In the genomic region with DNA sequence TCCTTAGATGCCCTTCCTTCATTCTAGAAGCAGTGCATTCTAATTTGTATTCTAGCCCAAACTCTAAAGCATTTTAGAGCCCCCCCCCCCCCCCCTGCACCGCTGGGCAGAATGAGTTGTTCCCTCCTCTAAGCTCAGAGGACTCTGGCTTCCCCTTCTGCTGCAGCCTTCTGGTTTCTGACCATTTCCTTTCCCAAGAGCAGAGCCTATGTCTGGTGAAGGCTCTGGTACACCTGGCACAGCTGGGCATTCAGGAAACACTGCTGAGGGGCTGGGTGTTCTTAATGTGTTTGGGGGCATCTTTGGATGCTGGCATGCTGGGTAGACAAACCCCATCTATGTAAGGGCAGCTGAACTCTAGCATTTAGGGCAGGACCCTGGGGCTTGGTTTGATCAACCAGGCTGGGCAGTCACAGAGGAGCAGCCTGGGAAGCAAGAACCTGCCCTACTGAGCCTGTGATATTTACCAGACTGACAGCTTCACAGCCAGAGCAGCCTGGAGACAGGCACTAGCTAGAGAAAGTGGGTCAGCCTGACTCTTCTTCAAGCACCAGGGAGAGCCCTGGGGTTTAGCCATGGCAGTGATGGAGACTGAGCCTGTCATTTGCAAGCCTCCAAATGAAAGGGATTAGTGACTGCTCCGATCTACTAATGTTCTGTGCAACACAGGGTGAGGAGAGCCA, we compare ENCODE assay signal across 15 mouse cellular contexts.
DNase-seq lines count a peak whose midpoint lies in the region; ATAC-seq lines count a peak whose summit lies in the region.
"Had no signal": no experiment of that assay in that cellular context is flagged by ENCODE, and none has a peak within 500 bp of the region (broad histone marks: within the 10 kb centered on the region; RNA-seq: fewer than 3 reads in every experiment).

No protein-coding gene starts in this region.

- peaks cover 13% of the 10 kb centered on the region for H3K4me1 ChIP-seq in neural tube, embryonic 15.5 days
- peaks cover 18% of the 10 kb centered on the region; the same call in 1 of the 2 replicates for H3K4me1 ChIP-seq in midbrain, embryonic 14.5 days (ENCODE audit: control insufficient read depth, insufficient read depth, low read length)
- H3K4me1 ChIP-seq in kidney, embryonic 15.5 days, result no peaks in the 10 kb centered on the region
- H3K4me1 ChIP-seq in heart, embryonic 11.5 days (ENCODE audit: control insufficient read depth, insufficient read depth, low read length), result no peaks in the 10 kb centered on the region
- H3K4me1 ChIP-seq: heart, embryonic 15.5 days; liver, embryonic 12.5 days had no signal

- no peaks in the 10 kb centered on the region for H3K36me3 ChIP-seq in neural tube, embryonic 15.5 days
- no peaks in the 10 kb centered on the region for H3K36me3 ChIP-seq in midbrain, embryonic 14.5 days (ENCODE audit: control insufficient read depth, insufficient read depth, low read length)
- no peaks in the 10 kb centered on the region for H3K36me3 ChIP-seq in kidney, embryonic 15.5 days
- no peaks in the 10 kb centered on the region for H3K36me3 ChIP-seq in heart, embryonic 11.5 days (ENCODE audit: control insufficient read depth, insufficient read depth, low read length)
- H3K36me3 ChIP-seq: heart, embryonic 15.5 days; liver, embryonic 12.5 days; midbrain, embryonic 12.5 days; neural tube, embryonic 13.5 days had no signal

- H3K9ac ChIP-seq in neural tube, embryonic 15.5 days (replicated peaks), result no peak overlapping the region
- H3K9ac ChIP-seq in midbrain, embryonic 14.5 days (replicated peaks; ENCODE audit: low read length), result no peak overlapping the region
- H3K9ac ChIP-seq in kidney, embryonic 15.5 days, result no peak overlapping the region
- H3K9ac ChIP-seq in heart, embryonic 11.5 days (ENCODE audit: low read depth, low read length), result no peak overlapping the region
- H3K9ac ChIP-seq: heart, embryonic 15.5 days; liver, embryonic 12.5 days; midbrain, embryonic 12.5 days; neural tube, embryonic 13.5 days had no signal

- ATAC-seq in neural tube, embryonic 15.5 days (ENCODE audit: low FRiP score), result no peak
- ATAC-seq in midbrain, embryonic 14.5 days (ENCODE audit: low FRiP score, low TSS enrichment), result no peak
- ATAC-seq in kidney, embryonic 15.5 days (replicated peaks; ENCODE audit: low FRiP score), result no peak
- ATAC-seq in heart, embryonic 11.5 days (replicated peaks; ENCODE audit: insufficient number of reproducible peaks, low FRiP score, low TSS enrichment), result no peak
- ATAC-seq: liver, embryonic 12.5 days had no signal

- WGBS in neural tube, embryonic 15.5 days, result 58% methylated on average over 2 of the region's 2 CpGs
- WGBS in midbrain, embryonic 14.5 days, result 36% methylated on average over 2 of the region's 2 CpGs
- 75% methylated on average over 2 of the region's 2 CpGs for WGBS in kidney, embryonic 15.5 days
- WGBS in heart, embryonic 11.5 days (ENCODE audit: insufficient replicate concordance), result 66% methylated on average over 2 of the region's 2 CpGs

- no peak for DNase-seq in neural tube, embryonic 10.5 days (ENCODE audit: extremely low spot score, low spot score)
- DNase-seq in cerebellum, adult 9-10 months, result peak; percentile 86
- DNase-seq in midbrain, embryonic 14.5 days, result peak; percentile 40
- DNase-seq in spleen, postnatal 4 days (ENCODE audit: low spot score in 2 of 2), result no peak
- DNase-seq: gastrocnemius, postnatal 25 days; lung, postnatal 10 days; right cerebral cortex, postnatal 25 days; thymus, adult 2 months had no signal

- H3K27ac ChIP-seq in neural tube, embryonic 15.5 days (replicated peaks), result peak overlapping the region; percentile 33; the same call in 1 of the 2 replicates
- H3K27ac ChIP-seq in midbrain, embryonic 14.5 days (replicated peaks; ENCODE audit: low read depth, low read length), result peak overlapping the region; percentile 43
- H3K27ac ChIP-seq in kidney, embryonic 15.5 days, result no peak overlapping the region
- no peak overlapping the region for H3K27ac ChIP-seq in heart, embryonic 11.5 days (ENCODE audit: low read depth, low read length)
- H3K27ac ChIP-seq: heart, embryonic 15.5 days; liver, embryonic 12.5 days; midbrain, embryonic 12.5 days; neural tube, embryonic 13.5 days had no signal

- H3K4me3 ChIP-seq in neural tube, embryonic 15.5 days (replicated peaks), result no peak overlapping the region
- H3K4me3 ChIP-seq in midbrain, embryonic 14.5 days (replicated peaks; ENCODE audit: low read depth, low read length), result no peak overlapping the region
- H3K4me3 ChIP-seq in kidney, embryonic 15.5 days (replicated peaks), result no peak overlapping the region
- H3K4me3 ChIP-seq in heart, embryonic 11.5 days (ENCODE audit: low read depth, low read length), result no peak overlapping the region
- H3K4me3 ChIP-seq: heart, embryonic 15.5 days; liver, embryonic 12.5 days; midbrain, embryonic 12.5 days; neural tube, embryonic 13.5 days had no signal

- H3K9me3 ChIP-seq in neural tube, embryonic 15.5 days (replicated peaks), result no peaks in the 10 kb centered on the region
- no peaks in the 10 kb centered on the region for H3K9me3 ChIP-seq in midbrain, embryonic 14.5 days (ENCODE audit: control insufficient read depth, low read length)
- no peaks in the 10 kb centered on the region for H3K9me3 ChIP-seq in kidney, embryonic 15.5 days (replicated peaks)
- H3K9me3 ChIP-seq in heart, embryonic 11.5 days (replicated peaks; ENCODE audit: control insufficient read depth, low read length), result no peaks in the 10 kb centered on the region
- H3K9me3 ChIP-seq: heart, embryonic 15.5 days; liver, embryonic 12.5 days; midbrain, embryonic 12.5 days; neural tube, embryonic 13.5 days had no signal

- no peaks in the 10 kb centered on the region for H3K27me3 ChIP-seq in neural tube, embryonic 15.5 days (replicated peaks)
- H3K27me3 ChIP-seq in midbrain, embryonic 14.5 days (ENCODE audit: control insufficient read depth, insufficient read depth, low read length), result no peaks in the 10 kb centered on the region
- no peaks in the 10 kb centered on the region for H3K27me3 ChIP-seq in kidney, embryonic 15.5 days
- H3K27me3 ChIP-seq in heart, embryonic 11.5 days (ENCODE audit: control insufficient read depth, insufficient read depth, low read length), result no peaks in the 10 kb centered on the region
- H3K27me3 ChIP-seq: heart, embryonic 15.5 days; liver, embryonic 12.5 days; neural tube, embryonic 13.5 days had no signal

- H3K4me2 ChIP-seq in neural tube, embryonic 15.5 days, result no peak overlapping the region
- H3K4me2 ChIP-seq in midbrain, embryonic 14.5 days (ENCODE audit: low read length), result no peak overlapping the region
- no peak overlapping the region for H3K4me2 ChIP-seq in kidney, embryonic 15.5 days
- H3K4me2 ChIP-seq in heart, embryonic 11.5 days, result no peak overlapping the region
- H3K4me2 ChIP-seq: heart, embryonic 15.5 days; liver, embryonic 12.5 days; midbrain, embryonic 12.5 days; neural tube, embryonic 13.5 days had no signal

Comparison
In these comparisons a context has a peak if more than half of its experiments do, and no peak if none do; other contexts are left out.
1. H3K27ac ChIP-seq: peak in neural tube, embryonic 15.5 days (single experiment) and midbrain, embryonic 14.5 days (single experiment); none in kidney, embryonic 15.5 days (single experiment) and heart, embryonic 11.5 days (single experiment).
2. DNase-seq: peak in cerebellum, adult 9-10 months (single experiment) and midbrain, embryonic 14.5 days (single experiment); none in neural tube, embryonic 10.5 days (single experiment) and spleen, postnatal 4 days (0 of 2).